Mouse (Mus musculus): Measurements from ENCODE around the gene Cbarp. TPM values are rescaled to one million over a fixed set of nuclear protein-coding genes. Genes with fewer than 3 reads are reported as not detected.

The Cbarp gene
- polyA plus RNA-seq, 1 experiment from 2014 or later: 1.6 TPM

DNA sequence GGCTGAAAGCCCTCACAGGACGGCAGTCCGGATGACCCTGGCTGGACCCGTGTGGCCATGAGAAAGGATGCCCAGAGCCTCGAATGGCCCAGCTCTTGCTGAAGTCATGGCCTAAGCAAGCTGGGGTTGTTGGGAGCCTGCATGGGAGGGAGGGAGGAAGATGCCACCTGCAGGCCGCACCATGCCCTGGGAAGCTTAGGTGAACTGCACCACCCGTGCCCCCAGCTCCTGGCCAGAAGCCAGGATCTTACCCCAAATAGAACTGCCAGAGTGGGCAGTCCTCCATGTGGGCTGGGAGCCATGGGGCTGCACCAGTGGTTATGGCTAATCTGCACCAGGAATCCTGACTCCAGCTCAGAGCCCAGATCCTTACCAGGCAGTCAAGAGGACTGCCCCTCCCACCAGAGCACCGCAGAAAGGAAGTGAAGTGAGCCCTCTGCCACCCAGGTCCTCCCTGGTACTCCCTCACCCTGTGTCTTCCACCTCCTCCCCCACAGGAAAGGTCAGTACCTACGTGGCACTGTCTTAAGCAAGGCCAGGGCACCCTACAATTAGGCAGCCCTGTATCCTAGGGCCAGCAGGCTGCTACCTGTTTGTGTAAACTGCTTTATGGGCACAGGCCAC lies 7.3 kb downstream of the Cbarp start:
- no peak overlapping the region for H3K4me2 ChIP-seq
- no peak overlapping the region for H3K4me3 ChIP-seq
- peak overlapping the region; percentile 20; the same call in 1 of the 2 replicates for H3K9ac ChIP-seq
- 57% methylated on average over 8 of the region's 8 CpGs for WGBS
- H3K27ac ChIP-seq (replicated peaks): peak overlapping the region; percentile 13; the same call in 1 of the 2 replicates
- H3K36me3 ChIP-seq: peaks cover 52% of the 10 kb centered on the region
- H3K27me3 ChIP-seq (replicated peaks): peaks cover 46% of the 10 kb centered on the region
- H3K9me3 ChIP-seq: no peaks in the 10 kb centered on the region
- no peak for ATAC-seq (ENCODE audit: extremely low read depth, insufficient number of reproducible peaks, low FRiP score, low TSS enrichment)
- H3K4me1 ChIP-seq: peaks cover 52% of the 10 kb centered on the region

DNA sequence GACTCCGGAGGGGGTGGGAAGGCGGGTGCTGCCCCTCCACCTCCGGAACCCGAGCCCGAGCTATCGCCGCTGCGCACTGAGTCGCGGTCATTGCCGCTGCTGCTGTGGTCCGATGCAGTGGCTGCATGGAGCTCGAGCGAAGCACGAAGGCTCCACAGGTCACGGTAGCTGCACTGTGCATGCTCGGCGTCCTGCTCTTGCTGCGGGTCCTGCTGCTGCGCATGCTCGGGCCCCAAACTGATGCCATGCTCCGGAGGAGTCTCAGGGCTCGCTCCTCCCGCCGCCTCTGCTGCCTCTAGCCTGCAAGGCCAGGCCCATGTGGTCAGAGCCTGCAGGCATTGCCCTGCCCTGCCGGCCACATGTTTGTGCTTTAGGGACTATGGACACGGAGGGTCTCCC lies 8.7 kb downstream of the Cbarp start:
- Histone ChIP-seq H3K27me3 (replicated peaks) (peaks cover 32% of the 10 kb centered on the region), H3K36me3 (peaks cover 66% of the 10 kb centered on the region), H3K4me1 (peaks cover 38% of the 10 kb centered on the region), H3K9me3 (no peaks in the 10 kb centered on the region), H3K27ac (replicated peaks) (no peak overlapping the region), H3K9ac (peak overlapping the region; percentile 59), H3K4me3 (peak overlapping the region; percentile 20), H3K4me2 (peak overlapping the region; percentile 55)
- WGBS: 45% methylated on average over 27 of the region's 27 CpGs
- no peak for ATAC-seq (ENCODE audit: extremely low read depth, insufficient number of reproducible peaks, low FRiP score, low TSS enrichment)

DNA sequence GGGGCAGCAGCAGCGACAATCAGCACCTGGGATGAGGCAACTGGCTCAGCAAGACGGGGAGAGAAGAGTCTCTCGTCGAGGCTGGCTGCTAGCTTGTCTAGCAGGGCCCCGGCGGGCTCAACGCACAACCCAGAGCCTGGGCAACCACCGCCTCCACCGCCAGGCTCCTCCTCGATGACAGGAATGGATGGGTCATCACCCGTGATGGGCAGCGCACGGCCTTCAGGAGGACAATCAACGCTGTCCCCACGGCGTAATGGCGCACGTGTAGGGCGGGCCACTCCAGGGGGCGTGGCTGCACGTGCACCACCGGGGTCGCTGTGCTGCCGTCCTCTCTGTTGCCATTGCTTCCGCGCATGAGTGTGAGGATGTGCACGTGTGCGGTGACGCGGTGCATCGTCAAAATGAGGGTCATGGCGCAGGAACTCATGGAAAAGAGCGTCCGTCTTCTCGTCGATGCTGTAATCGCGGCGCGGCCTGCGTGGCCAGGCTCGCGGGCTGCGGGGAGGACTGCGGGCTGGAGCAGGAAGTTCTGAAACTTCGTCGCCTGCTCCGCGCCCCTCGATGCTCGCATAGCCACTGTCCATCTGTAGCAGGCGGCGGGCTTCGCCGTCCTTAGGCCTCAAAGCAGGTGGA lies 9.2 kb downstream of the Cbarp start:
- H3K36me3 ChIP-seq: peaks cover 72% of the 10 kb centered on the region
- ATAC-seq (ENCODE audit: extremely low read depth, insufficient number of reproducible peaks, low FRiP score, low TSS enrichment): no peak
- H3K4me3 ChIP-seq: peak overlapping the region; percentile 20
- peak overlapping the region; percentile 59 for H3K9ac ChIP-seq
- no peak overlapping the region for H3K27ac ChIP-seq (replicated peaks)
- WGBS: 24% methylated on average over 55 of the region's 55 CpGs
- peak overlapping the region; percentile 55 for H3K4me2 ChIP-seq
- H3K9me3 ChIP-seq: no peaks in the 10 kb centered on the region
- peaks cover 27% of the 10 kb centered on the region for H3K27me3 ChIP-seq (replicated peaks)
- H3K4me1 ChIP-seq: peaks cover 33% of the 10 kb centered on the region

DNA sequence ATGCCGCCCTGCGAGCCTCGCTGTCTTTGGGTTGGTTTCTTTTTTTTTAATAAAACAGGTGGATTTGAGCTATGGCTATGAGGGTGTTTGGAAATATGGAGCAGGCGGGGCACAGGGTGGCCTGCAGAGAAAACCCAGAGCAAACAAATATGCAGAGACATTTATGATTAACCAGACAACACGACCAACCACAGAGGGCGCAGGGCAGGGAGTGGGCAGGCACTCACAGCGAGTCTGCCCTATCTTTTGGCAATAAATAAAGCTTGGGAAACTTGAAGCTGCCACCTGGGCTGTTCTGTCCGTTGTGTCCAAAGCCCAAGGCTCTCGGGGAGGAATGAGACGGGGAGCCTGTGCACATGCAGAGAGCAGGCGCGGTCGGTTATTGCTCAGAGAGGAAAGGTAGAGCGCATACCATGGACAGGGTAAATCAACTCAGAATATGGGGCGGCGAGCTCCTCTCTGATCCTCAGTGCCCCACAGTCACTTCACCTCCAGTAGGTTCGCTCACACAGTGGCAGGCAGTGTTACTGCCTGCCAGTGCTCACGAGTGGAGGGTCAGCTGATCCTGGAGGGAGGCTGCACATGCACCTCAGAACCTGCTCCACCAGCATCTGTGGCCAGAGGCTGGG lies 10.1 kb downstream of the Cbarp start:
- peaks cover 81% of the 10 kb centered on the region for H3K36me3 ChIP-seq

DNA sequence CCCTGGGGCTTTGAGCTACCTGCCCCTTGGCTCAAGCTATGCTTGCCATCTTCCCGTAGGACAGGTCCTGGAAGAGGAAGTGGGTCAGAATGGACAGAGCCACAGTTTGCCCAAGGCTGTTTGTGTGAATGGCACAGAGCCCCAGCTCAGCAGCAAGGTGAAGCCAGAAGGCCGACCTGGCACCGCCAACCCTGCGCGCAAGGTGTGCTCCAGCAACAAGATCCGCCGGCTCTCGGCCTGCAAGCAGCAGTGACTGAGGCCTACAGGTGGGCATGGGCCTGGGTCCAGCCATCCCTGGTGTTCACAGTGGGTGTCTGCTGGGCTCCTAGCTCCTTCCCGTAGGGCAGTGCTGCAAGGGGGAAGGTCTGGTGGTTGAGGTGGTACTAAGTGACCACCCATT lies 10.8 kb downstream of the Cbarp start:
- peaks cover 32% of the 10 kb centered on the region for H3K4me1 ChIP-seq
- no peak overlapping the region for H3K4me3 ChIP-seq
- H3K4me2 ChIP-seq: no peak overlapping the region
- H3K27me3 ChIP-seq (replicated peaks): peaks cover 11% of the 10 kb centered on the region
- H3K27ac ChIP-seq (replicated peaks): no peak overlapping the region
- H3K9me3 ChIP-seq: no peaks in the 10 kb centered on the region
- no peak for ATAC-seq (ENCODE audit: extremely low read depth, insufficient number of reproducible peaks, low FRiP score, low TSS enrichment)
- 93% methylated on average over 9 of the region's 9 CpGs for WGBS
- no peak overlapping the region for H3K9ac ChIP-seq
- H3K36me3 ChIP-seq: peaks cover 85% of the 10 kb centered on the region

More for the DNA sequence above, 10.1 kb downstream of the Cbarp start:
- Histone ChIP-seq H3K27ac (replicated peaks) (no peak overlapping the region), H3K4me3 (no peak overlapping the region), H3K9ac (0 out of 2 replicates have a peak overlapping the region, but pooled peaks have one; percentile 59), H3K4me2 (no peak overlapping the region), H3K4me1 (peaks cover 32% of the 10 kb centered on the region), H3K27me3 (replicated peaks) (peaks cover 18% of the 10 kb centered on the region), H3K9me3 (no peaks in the 10 kb centered on the region)
- WGBS: 83% methylated on average over 18 of the region's 18 CpGs
- ATAC-seq (ENCODE audit: extremely low read depth, insufficient number of reproducible peaks, low FRiP score, low TSS enrichment): no peak

DNA sequence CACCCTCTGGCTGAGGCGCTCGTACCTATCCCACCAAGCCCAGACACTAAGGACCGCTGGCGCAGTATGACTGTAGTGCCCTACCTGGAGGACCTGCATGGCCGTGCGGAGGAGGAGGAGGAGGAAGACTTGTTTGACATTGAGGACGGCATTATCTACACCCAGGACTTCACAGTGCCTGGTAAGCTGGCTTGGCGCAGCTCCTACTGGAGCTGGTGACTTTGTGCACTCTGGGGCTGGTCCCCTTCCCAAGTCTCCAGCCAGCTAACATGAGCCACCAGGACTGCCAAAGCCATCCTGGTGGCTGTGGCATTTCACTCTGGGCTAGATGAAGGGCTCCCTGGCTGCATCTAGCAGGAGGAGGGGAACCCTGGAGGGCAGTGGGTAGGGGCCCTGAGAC lies 12.7 kb downstream of the Cbarp start:
- Histone ChIP-seq H3K4me2 (no peak overlapping the region), H3K9me3 (no peaks in the 10 kb centered on the region), H3K27ac (replicated peaks) (no peak overlapping the region), H3K27me3 (replicated peaks) (peaks cover 5% of the 10 kb centered on the region; the same call in 1 of the 2 replicates), H3K9ac (no peak overlapping the region), H3K4me3 (no peak overlapping the region), H3K4me1 (peaks cover 30% of the 10 kb centered on the region), H3K36me3 (peaks cover 97% of the 10 kb centered on the region)
- 94% methylated on average over 8 of the region's 8 CpGs for WGBS
- ATAC-seq (ENCODE audit: extremely low read depth, insufficient number of reproducible peaks, low FRiP score, low TSS enrichment): no peak

DNA sequence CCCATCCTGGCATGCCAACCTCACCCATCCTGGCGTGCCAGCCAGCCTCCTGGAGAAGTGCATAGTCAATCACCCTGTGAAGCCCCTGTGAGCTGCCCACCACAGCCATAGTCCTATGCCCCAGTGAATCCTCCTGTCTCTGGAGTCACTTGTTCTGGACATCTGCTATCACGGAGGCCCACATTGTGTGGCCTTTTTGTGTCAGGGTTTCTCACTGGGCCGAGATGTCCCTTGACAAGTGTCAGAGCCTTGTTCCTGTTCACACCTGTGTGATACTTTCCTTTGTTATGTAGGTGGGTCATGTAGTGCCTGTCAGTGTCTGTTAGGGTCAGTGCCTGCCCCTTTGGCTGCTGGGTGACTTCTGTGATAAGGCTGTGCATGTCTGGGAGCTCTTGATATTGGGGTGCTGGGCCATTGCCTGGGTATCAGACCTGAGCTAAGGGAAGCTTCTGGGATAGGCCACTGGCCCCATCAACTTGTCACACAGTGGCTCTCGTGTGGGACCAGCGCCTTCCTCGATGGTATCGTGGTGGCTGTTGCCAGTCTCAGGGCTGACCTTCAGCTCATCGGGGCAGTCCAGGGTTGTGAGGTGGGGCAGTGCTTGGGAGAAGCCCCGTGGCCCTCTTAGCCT lies 16.6 kb downstream of the Cbarp start:
- Histone ChIP-seq H3K9ac (peak overlapping the region; percentile 61; the same call in 1 of the 2 replicates), H3K36me3 (peaks cover 96% of the 10 kb centered on the region), H3K4me1 (peaks cover 36% of the 10 kb centered on the region), H3K4me3 (no peak overlapping the region), H3K9me3 (no peaks in the 10 kb centered on the region), H3K4me2 (peak overlapping the region; percentile 11; the same call in 1 of the 2 replicates), H3K27me3 (replicated peaks) (no peaks in the 10 kb centered on the region), H3K27ac (replicated peaks) (no peak overlapping the region)
- 84% methylated on average over 9 of the region's 9 CpGs for WGBS
- no peak for ATAC-seq (ENCODE audit: extremely low read depth, insufficient number of reproducible peaks, low FRiP score, low TSS enrichment)

DNA sequence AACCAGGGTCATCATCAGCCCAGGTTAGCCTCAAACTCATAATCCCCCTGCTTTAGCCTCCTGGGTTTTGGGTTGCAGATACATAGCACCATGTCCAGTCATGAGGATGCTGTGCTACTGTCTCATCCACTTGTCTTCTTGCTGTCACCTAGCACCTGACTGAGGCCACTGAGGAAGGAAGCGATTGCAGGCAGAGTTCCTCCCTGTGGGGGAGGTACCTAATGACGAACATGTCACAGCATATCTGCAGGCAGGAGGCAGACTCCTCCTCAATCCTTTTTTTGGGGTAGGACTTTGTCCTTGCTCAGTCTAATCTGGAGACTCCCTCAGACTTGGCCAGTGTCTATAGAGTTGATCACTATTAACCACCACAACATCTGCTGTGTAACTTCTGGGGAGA lies 19.0 kb downstream of the Cbarp start:
- Histone ChIP-seq H3K36me3 (peaks cover 89% of the 10 kb centered on the region), H3K9ac (no peak overlapping the region), H3K27me3 (replicated peaks) (no peaks in the 10 kb centered on the region), H3K4me2 (no peak overlapping the region), H3K27ac (replicated peaks) (no peak overlapping the region), H3K4me3 (no peak overlapping the region; the same call in 1 of the 2 replicates), H3K9me3 (no peaks in the 10 kb centered on the region), H3K4me1 (peaks cover 60% of the 10 kb centered on the region)
- WGBS: 67% methylated on average over 2 of the region's 2 CpGs
- ATAC-seq (ENCODE audit: extremely low read depth, insufficient number of reproducible peaks, low FRiP score, low TSS enrichment): no peak

DNA sequence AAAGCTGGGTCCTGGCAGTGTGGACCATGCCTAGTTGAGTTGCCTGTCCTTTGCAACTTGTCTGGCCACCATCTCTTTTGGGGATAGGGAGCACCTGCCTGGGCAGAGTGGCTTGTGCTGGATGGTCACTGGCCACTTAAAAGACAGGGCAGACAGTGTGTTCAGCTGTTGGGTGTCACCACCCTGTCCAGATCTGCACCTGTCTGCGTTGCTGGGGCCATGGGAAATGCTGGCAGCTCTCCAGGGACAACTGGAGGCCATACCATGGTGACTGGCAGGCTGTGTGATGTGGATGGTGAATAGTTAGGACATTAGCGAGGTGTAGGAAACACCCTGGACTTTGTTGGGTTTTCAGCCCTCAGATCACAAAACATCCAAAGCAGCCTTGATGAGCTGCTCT lies 20.5 kb downstream of the Cbarp start:
- 66% methylated on average over 2 of the region's 2 CpGs for WGBS
- peak overlapping the region; percentile 84; the same call in 1 of the 2 replicates for H3K4me2 ChIP-seq
- no peaks in the 10 kb centered on the region for H3K27me3 ChIP-seq (replicated peaks)
- peaks cover 74% of the 10 kb centered on the region for H3K36me3 ChIP-seq
- H3K4me3 ChIP-seq: no peak overlapping the region
- ATAC-seq (ENCODE audit: extremely low read depth, insufficient number of reproducible peaks, low FRiP score, low TSS enrichment): no peak
- H3K9ac ChIP-seq: peak overlapping the region; percentile 25
- 0 out of 2 replicates have a peak overlapping the region, but pooled peaks have one; percentile 1 for H3K27ac ChIP-seq (replicated peaks)
- peaks cover 61% of the 10 kb centered on the region for H3K4me1 ChIP-seq
- no peaks in the 10 kb centered on the region for H3K9me3 ChIP-seq

DNA sequence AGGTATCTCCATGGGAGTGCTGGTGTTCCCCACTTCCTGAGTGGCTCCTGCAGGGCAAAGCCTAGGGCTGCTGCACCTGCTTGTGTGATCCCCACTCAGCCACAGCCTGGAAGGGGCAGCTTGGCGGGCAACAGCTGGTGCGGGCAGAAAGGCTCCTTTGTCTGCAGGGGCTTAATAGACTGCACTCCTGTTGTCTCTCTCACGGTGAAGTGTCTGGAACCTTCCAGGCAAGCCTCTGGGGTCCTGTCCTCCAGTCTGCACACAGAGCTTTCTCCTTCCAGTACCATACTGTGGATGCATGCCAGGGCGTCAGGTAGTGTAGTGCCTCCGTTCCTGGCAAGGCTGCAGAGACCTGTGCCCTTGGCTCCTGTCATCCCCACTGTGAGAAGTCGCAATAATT lies 22.1 kb downstream of the Cbarp start:
- Histone ChIP-seq H3K4me3 (peak overlapping the region; percentile 96), H3K9ac (peak overlapping the region; percentile 97), H3K9me3 (no peaks in the 10 kb centered on the region), H3K27ac (replicated peaks) (no peak overlapping the region), H3K4me2 (peak overlapping the region; percentile 84), H3K36me3 (peaks cover 62% of the 10 kb centered on the region), H3K27me3 (replicated peaks) (no peaks in the 10 kb centered on the region), H3K4me1 (peaks cover 61% of the 10 kb centered on the region)
- no peak for ATAC-seq (ENCODE audit: extremely low read depth, insufficient number of reproducible peaks, low FRiP score, low TSS enrichment)
- 74% methylated on average over 6 of the region's 6 CpGs for WGBS

DNA sequence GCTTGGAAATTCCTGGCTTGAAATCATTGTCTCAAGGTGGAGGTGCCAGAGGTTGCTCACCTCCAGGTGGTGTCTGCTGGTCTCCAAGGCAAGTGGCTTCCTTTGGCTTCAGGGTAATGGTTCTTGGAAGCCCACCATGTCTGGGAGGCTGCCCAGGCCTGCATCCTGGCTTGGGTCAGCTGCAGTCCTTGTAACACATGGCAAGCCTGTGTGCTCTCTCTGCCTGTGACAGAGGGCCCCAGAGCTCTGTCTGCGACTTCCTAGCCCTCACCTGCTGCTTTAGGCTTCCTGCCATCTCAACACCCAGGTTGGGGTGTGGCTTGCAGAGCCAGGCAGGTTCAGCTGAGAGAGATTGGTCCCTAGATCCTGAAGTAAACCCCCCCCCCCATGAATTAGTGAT lies 22.9 kb downstream of the Cbarp start:
- Histone ChIP-seq H3K27me3 (replicated peaks) (no peaks in the 10 kb centered on the region), H3K27ac (replicated peaks) (peak overlapping the region; percentile 89; the same call in 1 of the 2 replicates), H3K4me1 (peaks cover 56% of the 10 kb centered on the region), H3K9me3 (no peaks in the 10 kb centered on the region), H3K36me3 (peaks cover 54% of the 10 kb centered on the region), H3K4me3 (peak overlapping the region; percentile 96), H3K9ac (peak overlapping the region; percentile 97), H3K4me2 (peak overlapping the region; percentile 84)
- 33% methylated on average over 1 of the region's 1 CpGs for WGBS
- no peak for ATAC-seq (ENCODE audit: extremely low read depth, insufficient number of reproducible peaks, low FRiP score, low TSS enrichment)

Measured in heart, embryonic 13.5 days (tissue).